Mouse (Mus musculus) layer of hippocampus, postnatal 10 days (tissue): ENCODE results near the gene Ntn1. TPM values are rescaled to one million over a fixed set of nuclear protein-coding genes. Genes with fewer than 3 reads are reported as not detected.

ENCODE experiments used
- DNase-seq, 2 experiments: peaks; one replicate each; pipeline ENCODE4 v3.0.0; 2021; ENCODE audit warnings: low spot score in 2 of 2
- total RNA-seq, 2 experiments: library from RNA; stranded (reverse); gene quantifications; 2 replicates each; pipeline ENCODE4 v1.2.3; 2021

Ntn1 gene
- total RNA-seq, 2 experiments from 2014 or later = 9.8 to 10.6 TPM

DNA sequence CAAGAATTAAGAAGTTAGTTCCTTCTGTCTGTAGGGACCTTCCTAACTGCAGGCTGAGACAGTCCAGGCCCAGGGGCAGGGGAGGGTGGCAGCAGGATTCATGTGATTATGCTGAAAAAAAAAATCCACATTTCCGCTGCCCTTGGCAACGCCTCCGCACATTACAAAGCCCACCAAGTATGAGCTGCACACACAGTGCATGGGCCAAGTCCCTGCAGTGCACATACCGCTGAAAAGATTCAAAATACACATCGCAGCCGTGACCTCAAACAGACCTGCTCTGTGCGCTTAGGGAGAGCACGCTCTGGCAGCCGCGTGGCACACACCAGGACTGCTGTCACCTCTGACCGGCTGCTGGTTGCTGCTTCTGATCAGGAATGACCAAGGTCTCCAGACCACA, 184.6 kb downstream of the Ntn1 start:
- DNase-seq = no peak

DNA sequence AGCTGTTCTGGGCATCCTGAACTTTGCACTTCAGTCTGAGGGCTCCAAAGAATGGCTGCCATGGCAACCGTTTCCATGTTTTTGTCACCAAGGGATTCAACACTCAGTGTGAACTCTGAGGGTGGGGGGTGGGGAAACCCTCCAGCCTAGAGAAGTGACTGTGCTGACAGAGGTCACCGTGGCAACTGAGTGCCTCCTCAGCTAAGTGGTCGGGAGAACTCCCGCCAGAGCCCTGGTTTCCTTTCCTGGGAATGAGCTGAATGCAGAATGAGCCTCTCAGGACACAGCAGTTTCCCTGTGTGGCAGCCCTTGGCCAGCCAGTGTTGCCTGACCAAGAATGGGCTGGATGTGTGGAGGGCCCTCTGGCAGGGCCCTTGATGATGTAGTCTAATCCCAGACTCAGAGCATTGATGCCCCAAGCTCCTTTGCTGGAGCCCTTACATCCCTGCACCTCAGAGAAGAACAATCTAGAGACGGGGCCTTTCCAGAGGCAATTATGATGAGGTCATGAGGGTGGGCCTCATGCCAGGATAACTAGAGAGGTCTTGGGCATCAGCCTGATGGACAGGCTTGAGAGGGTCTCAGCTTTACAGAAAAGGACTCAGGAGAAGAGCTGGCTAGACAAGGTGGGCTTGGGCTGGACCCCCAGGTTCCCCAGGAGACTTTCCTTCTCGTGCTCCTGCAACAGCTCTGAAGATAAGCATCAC, 185.3 kb downstream of the Ntn1 start:
- DNase-seq = peak; percentile 38 to 58

DNA sequence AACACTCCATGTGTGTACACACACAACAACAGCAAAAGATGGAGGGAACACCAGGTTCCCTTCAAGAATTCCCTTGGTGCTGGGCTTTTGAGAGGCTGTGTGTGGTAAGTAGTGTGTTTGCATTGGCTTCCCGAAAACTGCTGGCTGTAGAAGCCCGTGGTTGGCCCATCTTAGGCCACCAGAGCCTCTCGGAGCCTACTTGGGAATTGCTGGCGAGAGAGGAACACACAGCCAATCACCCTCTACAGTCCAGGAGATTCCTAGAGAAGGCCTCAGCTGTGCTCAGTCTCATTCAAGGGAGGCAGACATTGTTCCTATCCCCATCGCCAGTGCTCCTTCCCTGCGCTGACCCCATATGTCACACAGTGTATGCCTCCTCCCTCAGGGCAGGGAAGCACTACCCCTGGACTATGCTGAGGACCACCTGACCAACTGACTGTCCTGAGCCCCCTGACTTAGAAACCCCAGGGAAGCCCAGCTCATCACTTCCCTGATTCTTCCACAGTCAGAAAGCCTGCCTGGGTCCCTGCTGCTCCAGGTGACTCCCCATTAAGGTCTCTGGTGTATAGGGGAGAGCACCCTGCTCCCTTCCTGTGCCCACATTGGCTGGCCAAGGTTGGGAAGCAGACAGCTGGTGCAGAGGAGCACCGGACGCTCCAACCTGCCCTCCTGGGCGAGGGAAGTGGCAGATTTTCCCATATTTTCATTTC, 186.0 kb downstream of the Ntn1 start:
- DNase-seq = no peak

DNA sequence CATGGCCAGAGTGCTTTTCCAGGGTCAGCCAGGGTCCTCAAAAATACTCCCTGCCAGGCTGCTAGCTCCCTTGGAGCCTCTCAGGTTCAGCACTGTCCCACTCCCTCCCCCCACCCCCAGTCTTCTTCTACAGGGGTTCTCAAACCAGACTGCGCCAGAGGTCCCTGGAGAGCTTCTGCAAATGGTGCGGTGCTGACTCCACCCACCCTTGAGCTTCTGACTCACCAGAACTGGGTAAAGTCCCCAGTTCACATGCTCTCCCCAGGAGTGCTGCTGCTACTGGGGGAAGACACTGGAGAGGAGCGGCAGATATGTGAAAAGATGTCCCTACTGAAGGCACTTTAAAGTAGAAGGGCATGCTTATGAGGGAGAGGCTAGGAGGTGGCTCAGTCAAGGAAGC, 186.7 kb downstream of the Ntn1 start:
- DNase-seq = no peak

DNA sequence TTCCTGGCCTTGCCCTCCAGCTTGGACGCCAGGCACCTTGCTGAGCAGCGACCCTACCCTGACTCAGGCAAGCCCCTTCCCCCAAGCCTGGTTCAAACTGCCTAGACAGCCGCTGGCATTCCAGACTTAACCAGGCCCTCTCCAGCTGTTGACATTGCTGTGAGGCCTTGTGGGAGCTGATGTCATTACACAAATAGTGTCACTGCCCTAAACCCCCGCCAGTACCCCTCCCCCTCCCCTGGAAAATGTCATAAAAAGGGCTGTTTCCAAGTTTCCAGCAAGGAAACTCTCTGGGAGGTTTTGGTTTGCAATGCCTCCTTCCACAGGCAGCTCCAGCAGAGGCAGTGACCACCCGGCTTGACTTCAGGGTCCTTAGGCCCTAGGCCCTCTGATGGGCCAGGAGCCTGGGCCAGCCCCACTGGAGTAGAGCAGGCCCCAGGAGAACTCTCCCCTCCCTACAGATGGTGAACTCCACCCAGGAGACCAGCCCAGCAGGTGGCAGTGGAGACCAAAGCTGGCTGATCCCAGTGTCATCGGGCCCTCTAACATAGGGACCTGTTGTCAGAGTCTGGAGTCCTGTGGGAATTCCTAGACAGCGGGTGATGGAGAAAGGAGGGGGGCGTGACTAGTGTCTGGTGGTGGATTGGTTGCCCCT, 188.6 kb downstream of the Ntn1 start:
- peak; percentile 53 to 64 for DNase-seq

DNA sequence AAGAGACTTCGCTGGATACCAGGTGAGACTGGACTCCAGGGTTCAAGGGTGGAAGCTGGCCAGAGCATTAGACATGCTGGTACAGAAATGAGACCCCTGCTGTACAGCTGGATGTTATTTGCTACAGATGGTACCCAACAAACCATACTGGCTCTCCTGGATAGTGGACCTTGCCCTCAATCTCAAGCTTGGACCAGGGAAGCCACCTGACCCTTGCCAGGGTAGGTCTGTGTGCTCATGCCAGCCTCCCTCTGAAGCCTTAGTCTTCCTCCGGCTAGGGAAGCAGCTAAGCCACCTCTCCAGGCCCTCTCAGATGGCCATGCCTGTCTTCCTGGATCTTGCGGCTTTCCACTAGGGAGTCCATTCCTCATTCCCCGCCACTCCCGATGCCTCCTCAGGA, 189.9 kb downstream of the Ntn1 start:
- DNase-seq = no peak

DNA sequence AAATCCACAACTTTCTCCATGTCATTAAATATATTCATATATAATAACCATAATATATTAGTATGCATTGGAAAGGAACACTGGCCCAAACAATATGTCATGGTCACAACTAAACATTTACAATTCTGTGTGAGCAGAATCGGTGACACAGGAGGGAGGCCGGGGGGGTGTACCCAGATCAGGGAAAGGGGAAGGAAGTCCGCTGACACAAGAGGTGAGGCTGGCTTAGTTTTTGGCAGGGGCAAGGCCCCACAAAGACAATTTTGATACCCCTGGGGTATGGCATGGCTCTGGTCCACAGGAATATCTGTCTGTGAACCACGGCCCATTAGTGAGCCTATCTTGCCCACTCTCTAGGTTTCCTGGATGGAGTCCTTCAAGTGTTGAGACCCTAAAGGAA, 191.1 kb downstream of the Ntn1 start:
- DNase-seq = no peak

DNA sequence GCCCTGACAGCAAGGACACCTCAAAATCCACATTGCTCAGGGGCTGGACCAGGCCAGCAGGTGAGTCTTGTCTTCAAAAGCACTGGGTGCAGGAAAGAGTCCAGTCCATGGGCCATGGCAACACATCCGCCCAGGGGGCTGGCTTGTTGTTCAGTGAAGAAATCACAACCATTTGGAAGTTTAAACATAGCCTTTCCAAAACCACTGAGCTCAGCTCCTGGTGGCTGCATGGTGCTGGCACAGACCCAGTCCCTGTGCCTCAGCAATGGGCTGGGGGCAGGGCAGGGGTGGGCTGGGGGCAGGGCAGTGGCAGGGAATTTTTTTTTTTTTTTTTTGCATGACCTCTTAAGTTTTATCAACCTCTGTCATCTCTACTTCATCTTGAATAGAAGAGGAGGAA, 192.0 kb downstream of the Ntn1 start:
- DNase-seq = no peak

DNA sequence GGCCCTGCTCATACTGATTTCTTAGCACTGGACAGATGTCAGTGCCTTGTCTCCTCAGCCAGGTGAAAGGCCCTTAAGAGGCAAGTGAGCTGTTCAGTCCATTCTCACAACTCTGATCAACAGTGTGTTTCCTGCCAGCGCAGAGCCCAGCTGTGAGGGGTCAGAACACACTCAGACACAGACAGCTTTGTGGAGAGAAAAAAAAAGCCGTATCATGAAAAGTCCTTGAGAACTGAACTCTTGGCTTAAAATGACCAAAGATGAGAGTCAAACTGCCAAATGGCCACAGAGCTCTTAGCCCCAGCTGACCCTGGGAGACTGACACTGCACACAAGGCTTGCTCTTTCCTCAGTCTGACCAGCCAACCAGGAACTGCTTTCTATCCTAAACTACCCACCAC, 192.6 kb downstream of the Ntn1 start:
- DNase-seq = no peak

DNA sequence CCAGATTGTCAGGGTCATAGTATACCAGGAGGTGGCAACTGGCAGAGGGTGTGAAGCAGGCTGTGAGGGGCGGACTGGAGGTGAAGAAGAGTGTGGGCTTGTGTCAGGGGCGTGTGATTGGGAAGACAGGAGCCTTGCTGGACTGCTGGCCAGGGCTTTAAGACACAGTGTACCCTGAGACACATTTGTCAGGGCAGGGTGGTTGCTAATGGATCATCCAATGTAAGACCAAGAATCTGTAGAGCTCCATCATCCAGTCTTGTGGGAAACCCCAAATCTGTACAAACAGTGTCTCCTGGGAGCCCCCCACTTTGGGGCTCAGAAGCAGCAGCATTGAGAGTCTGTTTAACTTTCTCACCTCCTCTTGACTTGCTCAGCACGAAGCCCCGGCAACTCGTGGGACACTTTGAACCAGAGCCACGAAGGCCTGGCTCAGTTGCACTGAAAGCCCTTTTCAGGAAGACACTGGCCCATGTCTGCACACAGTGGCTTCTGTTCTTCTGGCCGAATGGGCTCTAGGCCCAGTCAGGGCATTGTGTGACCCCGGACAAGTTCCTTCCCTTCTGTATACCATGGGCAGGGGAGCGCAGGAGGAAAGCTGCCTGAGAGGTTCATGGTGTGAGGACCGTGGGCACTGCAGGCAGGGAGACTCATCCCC, 194.9 kb downstream of the Ntn1 start:
- DNase-seq = peak; percentile 43 to 65

DNA sequence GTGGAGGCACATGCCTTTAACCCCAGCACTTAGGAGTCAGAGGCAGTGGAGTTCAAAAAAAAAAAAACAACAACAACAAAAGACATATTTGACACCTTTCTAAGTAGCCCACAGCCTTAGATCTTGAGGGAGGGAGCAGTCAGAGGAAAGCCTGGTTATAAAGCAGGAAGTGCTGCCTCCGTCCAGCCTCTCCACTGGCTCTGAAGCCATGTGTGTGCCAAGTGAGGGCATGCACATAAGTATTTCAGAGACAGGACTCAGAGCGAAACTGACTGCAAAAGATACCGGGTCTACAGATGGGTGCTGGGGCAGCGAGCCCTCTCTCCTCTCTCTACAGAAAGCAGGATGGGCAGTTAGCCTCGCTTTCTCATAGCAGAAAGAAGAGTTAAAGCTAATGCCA, 196.2 kb downstream of the Ntn1 start:
- no peak for DNase-seq

DNA sequence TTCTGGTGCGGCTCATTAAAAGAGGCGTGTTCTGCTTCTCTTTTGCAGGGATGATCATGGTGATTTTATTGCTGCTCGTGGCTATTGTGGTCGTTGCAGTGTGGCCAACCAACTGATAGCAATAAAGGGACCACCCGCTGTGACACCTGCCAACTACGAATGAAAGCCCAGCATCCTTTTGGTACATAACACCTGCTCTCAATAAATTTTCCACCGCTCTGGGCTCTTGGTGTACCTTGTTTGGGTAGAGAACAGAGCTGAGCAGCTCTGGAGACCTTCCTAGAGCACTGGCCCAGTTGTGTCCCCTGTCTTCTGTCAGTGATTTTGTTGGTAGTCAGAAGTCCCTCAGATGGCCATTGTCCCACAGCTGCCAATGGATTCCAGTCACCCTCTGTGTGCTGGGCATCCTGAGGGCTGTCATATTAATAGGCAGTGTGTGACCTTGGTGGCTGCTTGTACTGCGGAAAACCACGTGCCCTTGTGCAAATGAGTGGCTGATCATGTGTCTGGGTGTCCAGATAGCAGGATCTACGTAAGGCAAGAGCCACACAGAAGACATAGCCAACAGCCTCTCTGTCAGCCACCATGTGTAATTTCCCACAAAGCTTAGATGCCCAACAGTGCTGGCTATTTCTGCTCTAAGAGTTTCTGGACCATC, 196.8 kb downstream of the Ntn1 start:
- no peak for DNase-seq

DNA sequence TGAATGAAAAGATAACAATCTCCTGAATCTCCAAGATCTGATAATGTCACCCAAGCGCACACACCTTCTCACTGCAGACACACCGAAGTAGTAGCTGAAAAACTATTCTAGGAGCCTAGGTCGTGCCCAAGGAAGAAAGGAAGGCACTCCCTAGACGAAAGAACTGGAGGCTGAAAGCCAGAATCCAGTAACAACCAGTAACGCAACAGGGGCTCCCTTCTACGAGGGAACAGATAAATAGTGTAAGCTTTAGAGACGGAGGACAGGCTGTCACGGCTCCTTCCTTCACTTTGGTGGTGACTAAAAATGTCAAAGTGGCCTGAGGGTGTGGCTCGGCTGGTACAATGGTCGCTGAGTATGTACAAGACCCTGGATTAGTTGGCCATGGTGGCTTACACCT, 198.1 kb downstream of the Ntn1 start:
- no peak for DNase-seq

DNA sequence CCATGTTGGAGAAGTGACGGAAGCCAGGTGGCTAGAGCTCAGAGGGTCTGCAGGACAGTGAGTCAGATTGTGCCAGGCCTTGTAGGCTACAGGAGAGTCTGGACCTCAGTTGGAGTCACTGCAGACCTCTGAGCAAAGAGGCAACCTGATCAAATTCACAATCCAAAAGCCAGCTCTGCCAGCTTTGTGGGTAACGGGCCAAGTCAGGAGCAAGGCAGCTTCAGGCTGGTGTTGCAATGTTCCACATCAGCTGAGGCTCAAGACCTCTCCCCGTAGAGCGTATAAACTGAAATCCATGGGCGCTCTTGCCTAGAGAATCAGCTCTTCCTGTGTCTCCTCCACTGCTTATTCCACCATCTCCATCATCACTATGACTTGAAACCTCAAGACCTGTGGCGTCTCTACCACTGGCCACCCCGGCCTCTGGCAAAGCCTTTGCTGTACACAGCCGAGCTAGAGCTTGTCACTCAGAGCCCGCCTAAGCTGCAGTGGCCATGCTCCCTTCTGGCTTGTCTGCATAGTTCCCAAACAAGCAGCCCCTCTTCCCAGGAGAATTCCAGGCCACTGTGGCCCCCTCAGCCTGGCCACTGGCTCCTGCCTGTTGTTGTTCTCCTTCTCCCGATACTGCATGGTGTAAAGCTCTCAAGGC, 198.7 kb downstream of the Ntn1 start:
- no peak for DNase-seq

DNA sequence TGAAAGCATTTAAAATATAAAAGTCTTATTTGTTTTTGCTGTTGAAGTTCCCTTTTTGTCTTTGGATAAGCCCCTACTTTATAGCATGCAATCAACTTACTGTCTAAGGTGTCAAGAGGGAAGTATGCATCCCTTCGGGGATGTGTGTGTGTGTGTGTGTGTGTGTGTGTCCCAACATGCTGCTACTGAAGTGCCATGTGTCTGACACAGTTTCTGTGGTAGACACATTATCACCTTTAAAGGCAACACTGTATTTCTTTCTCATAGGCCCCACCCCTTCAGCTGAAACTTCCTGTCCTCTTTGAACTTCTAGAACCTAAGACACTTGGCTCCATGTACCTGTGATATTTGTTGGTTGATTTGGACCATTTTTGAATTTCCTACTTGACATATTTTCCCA, 199.6 kb downstream of the Ntn1 start:
- DNase-seq = no peak

DNA sequence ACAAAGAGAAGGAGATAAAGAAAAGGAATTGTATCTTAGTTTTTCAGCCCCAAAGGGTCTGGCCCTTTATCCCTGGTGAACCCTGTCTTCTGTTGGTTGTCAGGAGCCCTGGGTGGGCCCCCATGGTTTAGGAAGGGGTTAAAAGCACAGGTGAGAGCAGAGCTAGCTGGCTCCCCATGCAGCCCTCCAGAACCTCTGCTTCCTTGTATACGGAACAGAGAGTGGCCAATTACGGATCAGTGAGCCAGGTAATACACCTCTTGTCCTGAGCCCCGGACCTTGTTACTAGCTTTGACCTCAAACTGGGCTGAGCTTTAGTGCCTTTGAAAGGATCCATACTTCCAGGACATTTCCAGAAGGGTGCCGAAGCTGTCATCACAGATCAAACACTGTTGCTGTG, 200.1 kb downstream of the Ntn1 start:
- DNase-seq = no peak

DNA sequence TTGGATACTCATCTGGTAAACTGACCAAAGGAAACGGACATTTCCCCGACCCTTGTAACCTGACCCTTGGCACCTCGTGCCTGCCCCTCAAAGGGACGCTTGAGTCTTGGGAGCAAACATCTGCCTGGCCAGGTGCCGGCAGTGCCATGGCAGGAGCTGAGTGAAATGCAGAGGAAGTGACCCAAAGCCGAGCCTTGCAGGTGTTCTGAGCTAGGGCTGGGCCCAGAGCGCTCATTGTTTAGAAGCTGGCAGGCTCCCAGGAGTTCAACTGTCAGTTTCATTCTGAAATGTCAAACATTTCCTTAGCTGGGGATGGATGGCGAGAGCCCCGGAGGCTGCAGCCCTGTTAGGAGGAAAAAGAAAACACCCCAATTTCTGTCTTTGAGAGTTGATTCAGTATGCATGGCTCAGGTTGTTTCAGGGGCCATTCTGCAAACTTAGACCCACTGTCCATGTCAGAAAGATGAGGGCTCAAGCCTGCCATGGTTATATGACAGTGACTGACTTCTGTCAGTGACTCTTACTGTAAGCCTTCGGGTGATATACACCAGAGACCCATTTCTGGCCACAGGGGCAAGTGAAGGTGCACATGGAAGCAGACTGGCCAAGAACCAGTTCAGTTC, 200.7 kb downstream of the Ntn1 start:
- DNase-seq = no peak

DNA sequence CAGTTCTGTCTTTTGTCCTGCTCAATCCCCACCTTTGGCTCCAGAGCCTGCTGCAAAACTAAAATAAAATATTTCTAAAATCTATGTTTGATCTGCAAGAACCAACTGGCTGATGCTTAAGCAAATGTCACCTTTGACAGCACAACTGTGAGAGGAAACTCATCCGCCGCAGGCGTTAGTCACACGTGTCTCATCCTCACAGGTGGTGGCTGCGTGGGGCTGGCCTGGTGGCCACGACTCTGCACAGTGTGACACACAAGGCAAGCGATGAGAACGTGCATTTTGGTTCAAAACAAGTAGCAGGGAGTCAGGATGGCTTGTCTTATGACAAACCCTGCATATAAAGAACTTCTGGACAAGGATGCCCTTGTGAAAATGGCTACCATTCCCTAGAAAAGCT, 201.5 kb downstream of the Ntn1 start:
- DNase-seq = no peak

DNA sequence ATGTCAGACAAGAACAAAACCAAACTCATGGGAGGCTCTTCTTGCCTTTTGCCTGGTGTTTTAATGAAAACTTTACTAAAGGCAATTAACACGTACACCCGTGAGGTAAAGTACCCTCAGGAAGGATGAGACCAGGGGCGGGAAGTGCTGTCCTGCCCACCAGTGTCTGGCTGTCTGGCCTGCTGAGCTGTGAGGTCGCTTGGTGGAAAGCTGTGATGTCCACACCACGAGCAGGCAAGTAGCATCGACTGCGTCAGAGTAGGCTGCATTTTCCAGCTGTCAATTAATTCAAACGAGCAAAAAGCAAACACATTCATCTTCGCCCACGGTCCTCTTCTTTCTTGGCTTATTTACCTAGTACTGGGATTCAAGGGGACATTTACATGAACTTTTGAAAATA, 201.9 kb downstream of the Ntn1 start:
- DNase-seq = no peak

DNA sequence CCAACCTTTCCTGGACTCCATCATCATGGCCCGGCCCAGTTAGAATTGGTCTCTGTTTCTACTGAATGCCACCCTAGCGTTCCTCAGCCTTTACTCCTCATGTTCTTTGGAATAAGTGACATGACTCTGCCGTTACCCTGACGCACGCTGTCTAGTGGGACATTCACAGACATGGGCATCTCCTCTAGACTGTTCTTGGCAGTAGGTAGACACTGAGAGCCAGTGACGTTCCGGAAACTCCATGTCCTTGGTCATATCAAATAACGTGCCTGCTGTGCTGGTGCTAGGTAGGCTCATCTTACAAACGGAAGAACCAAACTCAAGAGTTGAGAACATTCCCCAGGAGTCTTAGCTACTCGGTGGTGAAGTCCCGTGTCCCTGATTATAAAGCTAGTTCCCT, 203.2 kb downstream of the Ntn1 start:
- DNase-seq = no peak

DNA sequence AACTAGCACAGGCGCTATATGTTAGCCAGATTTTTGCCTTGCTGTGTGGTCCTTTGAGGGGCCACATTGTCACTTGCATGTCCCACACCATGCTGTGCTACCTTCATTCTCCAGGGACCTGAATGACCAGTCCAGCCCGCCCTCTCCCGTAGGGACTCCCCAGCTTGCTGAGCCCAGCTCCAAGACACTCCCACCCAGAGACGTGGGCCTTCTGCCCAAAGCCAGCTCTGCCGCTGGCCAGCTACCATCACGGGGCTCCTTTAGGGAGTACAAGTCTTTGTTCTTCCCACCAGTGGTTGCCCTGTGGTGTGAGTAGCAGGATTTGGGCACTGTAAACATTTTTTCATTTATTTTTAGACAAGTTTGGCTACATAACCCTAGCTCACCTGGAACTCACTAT, 204.1 kb downstream of the Ntn1 start:
- peak; percentile 35 to 43 for DNase-seq
